Mouse (Mus musculus) CH12.LX (cell line): ENCODE measurements around the gene Htr1a. TPM values are rescaled to one million over a fixed set of nuclear protein-coding genes. Genes with fewer than 3 reads are reported as not detected.

Experiments
- DNase-seq: peaks from one replicate; pipeline ENCODE4 v3.0.0-alpha.2; 2013; ENCODE audit errors: extremely low read depth
- H3K27ac ChIP-seq: 2 replicates; pipeline ENCODE4 v1.5.1; 2012; ENCODE audit warnings: low read depth, mild to moderate bottlenecking, control low read depth, moderate library complexity; ENCODE audit not compliant: insufficient read depth
- H3K27me3 ChIP-seq: replicated peaks from 2 replicates; pipeline ENCODE3; 2012; ENCODE audit warnings: inconsistent platforms
- H3K36me3 ChIP-seq, 2 experiments: replicated peaks in 1 of 2; 2 replicates each; pipeline versions ENCODE3 to v1.6.1; 2012; ENCODE audit warnings: inconsistent platforms in 1 of 2, low read length in 1 of 2, mild to moderate bottlenecking in 1 of 2, mixed read lengths in 1 of 2, moderate library complexity in 1 of 2; ENCODE audit not compliant: control insufficient read depth in 1 of 2, insufficient read depth in 1 of 2
- H3K4me1 ChIP-seq, 2 experiments: 2 replicates each; pipeline ENCODE4 v1.6.1; 2012; ENCODE audit warnings: inconsistent platforms in 1 of 2, moderate library complexity in 1 of 2; ENCODE audit not compliant: insufficient read depth in 2 of 2, control insufficient read depth in 1 of 2
- H3K4me2 ChIP-seq: 2 replicates; pipeline ENCODE4 v1.6.1; 2012; ENCODE audit warnings: low read depth, mild to moderate bottlenecking, control low read depth; ENCODE audit not compliant: poor library complexity, insufficient read depth, severe bottlenecking
- H3K4me3 ChIP-seq, 3 experiments: fragments of 150-350 bp in 1 of 3; sonication (generic) in 1 of 3; replicated peaks in 1 of 3; 2 replicates each; pipeline versions ENCODE3 to v1.5.1; 2011 to 2012; ENCODE audit warnings: low read depth in 2 of 3, low read length in 2 of 3, mild to moderate bottlenecking in 2 of 3, moderate library complexity in 2 of 3, control low read depth in 1 of 3, improper control_type of control experiment in 1 of 3, inconsistent platforms in 1 of 3, mixed read lengths in 1 of 3; ENCODE audit not compliant: poor library complexity in 1 of 3
- H3K79me2 ChIP-seq: replicated peaks from 2 replicates; pipeline ENCODE4 v1.6.1; 2012; ENCODE audit warnings: mild to moderate bottlenecking, moderate library complexity; ENCODE audit not compliant: control insufficient read depth, poor library complexity, insufficient read depth, severe bottlenecking; ENCODE audit errors: extremely low read depth
- H3K9ac ChIP-seq: 2 replicates; pipeline ENCODE4 v1.6.1; 2012; ENCODE audit warnings: low read depth, mild to moderate bottlenecking, control low read depth, moderate library complexity; ENCODE audit not compliant: insufficient read depth
- H3K9me3 ChIP-seq: replicated peaks from 2 replicates; pipeline ENCODE3; 2012; ENCODE audit warnings: low read length, inconsistent platforms, mixed read lengths
- CHD1 ChIP-seq: IDR thresholded peaks from 2 replicates; pipeline ENCODE4 v1.6.1; 2012; ENCODE audit warnings: low read depth, low read length, improper control_type of control experiment, inconsistent platforms
- CHD2 ChIP-seq: IDR thresholded peaks from 2 replicates; pipeline ENCODE4 v1.6.1; 2011; ENCODE audit warnings: low read length, improper control_type of control experiment
- CTCF ChIP-seq, 2 experiments: IDR thresholded peaks in 1 of 2; conservative IDR thresholded peaks in 1 of 2; 2 replicates each; pipeline ENCODE4 v1.5.1; 2011 to 2012; ENCODE audit warnings: low read depth in 2 of 2, low read length in 2 of 2, improper control_type of control experiment in 1 of 2, inconsistent platforms in 1 of 2, mild to moderate bottlenecking in 1 of 2, moderate library complexity in 1 of 2
- E2F4 ChIP-seq: IDR thresholded peaks from 2 replicates; pipeline ENCODE4 v1.6.1; 2011; ENCODE audit warnings: low read depth, low read length, improper control_type of control experiment; ENCODE audit not compliant: insufficient replicate concordance
- GABPA ChIP-seq: IDR thresholded peaks from 2 replicates; pipeline ENCODE4 v1.6.1; 2012; ENCODE audit warnings: low read depth, low read length, improper control_type of control experiment, inconsistent platforms; ENCODE audit not compliant: insufficient replicate concordance
- HCFC1 ChIP-seq: IDR thresholded peaks from 2 replicates; pipeline ENCODE4 v1.6.1; 2012; ENCODE audit warnings: low read depth, mild to moderate bottlenecking, inconsistent platforms, low read length, improper control_type of control experiment
- IRF4 ChIP-seq: IDR thresholded peaks from 2 replicates; pipeline ENCODE4 v1.6.1; 2014; ENCODE audit warnings: low read depth, mild to moderate bottlenecking, inconsistent platforms, low read length, improper control_type of control experiment
- JUN ChIP-seq: IDR thresholded peaks from 2 replicates; pipeline ENCODE4 v1.6.1; 2011; ENCODE audit warnings: low read depth, mild to moderate bottlenecking, low read length, improper control_type of control experiment, moderate library complexity; ENCODE audit not compliant: insufficient read depth
- MAFK ChIP-seq: IDR thresholded peaks from 2 replicates; pipeline ENCODE4 v1.6.1; 2011; ENCODE audit warnings: low read length, improper control_type of control experiment; ENCODE audit not compliant: insufficient replicate concordance
- MAX ChIP-seq: IDR thresholded peaks from 2 replicates; pipeline ENCODE4 v1.6.1; 2011; ENCODE audit warnings: low read length, improper control_type of control experiment
- MAZ ChIP-seq: IDR thresholded peaks from 2 replicates; pipeline ENCODE4 v1.6.1; 2012; ENCODE audit warnings: low read depth, mild to moderate bottlenecking, inconsistent platforms, low read length, improper control_type of control experiment, moderate library complexity
- MYC ChIP-seq: IDR thresholded peaks from 2 replicates; pipeline ENCODE4 v1.6.1; 2011; ENCODE audit warnings: low read depth, mild to moderate bottlenecking, improper control_type of control experiment, low read length
- NELFE ChIP-seq: IDR thresholded peaks from 2 replicates; pipeline ENCODE4 v1.6.1; 2011; ENCODE audit warnings: low read depth, low read length, improper control_type of control experiment
- POLR2A ChIP-seq: IDR thresholded peaks from 2 replicates; pipeline ENCODE4 v1.6.1; 2011; ENCODE audit warnings: low read depth, mild to moderate bottlenecking, improper control_type of control experiment, low read length
- RCOR1 ChIP-seq: conservative IDR thresholded peaks from 2 replicates; pipeline ENCODE4 v1.6.1; 2012; ENCODE audit warnings: low read depth, mild to moderate bottlenecking, inconsistent platforms, low read length, improper control_type of control experiment
- SIN3A ChIP-seq: IDR thresholded peaks from 2 replicates; pipeline ENCODE4 v1.6.1; 2012; ENCODE audit warnings: low read length, improper control_type of control experiment, inconsistent platforms
- UBTF ChIP-seq: IDR thresholded peaks from 2 replicates; pipeline ENCODE4 v1.6.1; 2012; ENCODE audit warnings: low read depth, mild to moderate bottlenecking, inconsistent platforms, low read length, improper control_type of control experiment, moderate library complexity
- USF1 ChIP-seq: IDR thresholded peaks from 2 replicates; pipeline ENCODE4 v1.6.1; 2014; ENCODE audit warnings: low read depth, mild to moderate bottlenecking, inconsistent platforms, low read length, improper control_type of control experiment
- USF2 ChIP-seq: conservative IDR thresholded peaks from 2 replicates; pipeline ENCODE4 v1.6.1; 2011; ENCODE audit warnings: low read depth, low read length, improper control_type of control experiment
- ZC3H11A ChIP-seq: IDR thresholded peaks from 2 replicates; pipeline ENCODE4 v1.6.1; 2012; ENCODE audit warnings: low read depth, mild to moderate bottlenecking, inconsistent platforms, low read length, improper control_type of control experiment
- dilution Hi-C: fragments of 300-500 bp; cut with MboI; formaldehyde crosslinking; loops from 2 replicates; pipeline ENCODE4 v1.14.3; 2020; ENCODE audit warnings: low sequenced_read_pairs; ENCODE audit not compliant: extremely low pct_unique_long_range_greater_than_20kb, extremely low pct_ligation_motif_present
- in situ Hi-C: fragments of 300-500 bp; cut with MboI; formaldehyde crosslinking; loops from 3 replicates; pipeline ENCODE4 v1.14.3; 2019; ENCODE audit warnings: low sequenced_read_pairs, low pct_ligation_motif_present, low pct_unique_long_range_greater_than_20kb, mixed read lengths
- polyA plus RNA-seq: library from polyadenylated mRNA; unstranded; fragments of >175 nt; gene quantifications from 2 replicates; pipeline ENCODE4 v1.2.1, GENCODE M21; 2012; ENCODE audit warnings: low read depth; ENCODE audit not compliant: insufficient read length
- total RNA-seq, 2 experiments: library from RNA; depleted of rRNA; stranded (reverse); fragments of 300-350 nt in 1 of 2; fragments of >200 nt in 1 of 2; gene quantifications; 2 replicates each; pipeline ENCODE4 v1.2.3; 2012 to 2014

The Htr1a gene
- total RNA-seq (2012; rRNA removed) (not detected in 2 replicates), total RNA-seq (2014; rRNA removed) (not detected in 2 replicates), polyA plus RNA-seq (not detected in 2 replicates)

DNA sequence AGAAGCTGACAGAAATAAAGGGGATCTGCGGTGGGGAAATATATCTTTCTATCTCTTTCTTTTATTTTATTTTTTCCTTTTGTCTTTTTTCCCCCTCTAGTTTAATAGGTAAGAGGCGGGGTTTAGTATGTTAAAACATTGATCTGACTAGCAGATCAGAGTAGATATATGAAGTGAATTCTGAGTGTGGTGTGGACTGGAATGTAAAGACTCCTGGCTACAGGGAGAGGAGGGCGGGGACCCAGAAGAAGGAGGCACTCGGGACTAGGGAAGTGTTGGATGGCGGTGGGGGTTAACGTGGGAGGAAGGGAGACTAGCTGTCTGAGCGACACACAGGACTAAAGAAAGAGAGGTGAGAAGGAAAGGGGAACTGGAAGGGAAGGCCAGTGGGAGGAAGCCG, at the start of gene Htr1a:
Gene Htr1a (plus strand): TSS at position 301 of the 400 bp plus-strand sequence.
- H3K79me2 ChIP-seq: no peaks in the 10 kb centered on the region
- no peak within 1 kb of the TSS for H3K9ac ChIP-seq
- in situ Hi-C loops (no loop called here), dilution Hi-C loops (no loop called here)
- no peak for DNase-seq
- no peak within 1 kb of the TSS for H3K27ac ChIP-seq
- no peak within 1 kb of the TSS for H3K4me2 ChIP-seq
- no peaks in the 10 kb centered on the region for H3K27me3 ChIP-seq
- TF ChIP-seq NELFE: no peak
- TF ChIP-seq CTCF (conservative IDR thresholded peaks at IDR 0.05 in 1 of 2, IDR thresholded peaks at IDR 0.05 in 1 of 2; ENCODE audit: low read depth in 2 of 2, low read length in 2 of 2): no peak
- no peak for TF ChIP-seq MAFK
- TF ChIP-seq, all 38 proteins: peak for 0
- Histone ChIP-seq H3K36me3 (no peaks in the 10 kb centered on the region), H3K4me3 (no peak within 1 kb of the TSS), H3K4me1 (no peaks in the 10 kb centered on the region), H3K9me3 (peaks cover 11% of the 10 kb centered on the region)

DNA sequence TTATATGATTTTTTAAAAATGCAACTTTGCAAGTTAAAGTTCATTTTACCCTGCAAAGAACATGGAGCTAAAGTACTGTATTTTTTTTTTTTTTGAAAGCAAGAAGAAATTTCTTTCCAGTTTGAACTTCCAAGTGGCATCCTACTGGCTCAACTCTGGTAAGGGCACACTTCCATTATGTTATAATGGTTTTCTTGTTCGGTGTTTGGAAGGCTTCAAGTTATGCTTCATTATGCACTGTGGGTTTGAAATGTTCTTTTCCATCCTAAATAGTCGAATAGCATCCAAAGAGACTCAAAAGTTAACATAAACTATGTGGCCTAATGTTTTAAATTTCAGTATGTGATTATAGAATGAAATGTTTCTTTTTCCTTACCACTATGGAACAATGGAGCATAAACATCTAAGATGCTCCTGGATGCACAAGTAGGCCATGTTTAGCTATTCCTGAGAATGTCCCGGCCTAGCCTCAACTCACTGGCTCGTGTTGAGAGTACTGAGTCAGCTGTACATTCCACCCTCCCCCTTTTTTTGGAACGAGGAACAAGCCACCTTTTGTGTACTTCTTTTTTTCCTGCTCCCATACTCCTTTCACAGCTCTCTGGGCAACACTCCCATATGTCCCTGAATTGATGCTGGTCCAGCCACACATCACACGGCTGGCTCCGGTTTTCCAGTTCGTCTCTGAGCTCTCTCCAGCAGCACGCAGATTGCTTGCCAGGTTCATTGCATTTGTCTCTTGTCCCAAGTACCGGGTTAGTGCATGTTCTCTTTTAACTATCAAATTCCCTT, 31.7 kb upstream of the Htr1a start:
- no peaks in the 10 kb centered on the region for H3K27me3 ChIP-seq
- dilution Hi-C loops: no loop called here
- H3K36me3 ChIP-seq: no peaks in the 10 kb centered on the region
- H3K4me2 ChIP-seq: no peak overlapping the region
- H3K4me3 ChIP-seq: no peak overlapping the region
- TF ChIP-seq MAX (no peak), HCFC1 (no peak), SIN3A (no peak), UBTF (no peak), USF2 (no peak), USF1 (no peak), RCOR1 (no peak), IRF4 (no peak), E2F4 (no peak), MAZ (no peak), CHD1 (no peak), MYC (no peak), ZC3H11A (no peak), GABPA (no peak), POLR2A (no peak), CTCF (conservative IDR thresholded peaks at IDR 0.05 in 1 of 2, IDR thresholded peaks at IDR 0.05 in 1 of 2; ENCODE audit: low read depth in 2 of 2, low read length in 2 of 2) (no peak), JUN (no peak), CHD2 (no peak)
- TF ChIP-seq, all 38 proteins: peak for 0
- H3K27ac ChIP-seq: no peak overlapping the region
- in situ Hi-C loops: no loop called here
- H3K79me2 ChIP-seq: no peaks in the 10 kb centered on the region
- DNase-seq: no peak
- H3K4me1 ChIP-seq: no peaks in the 10 kb centered on the region
- H3K9me3 ChIP-seq: no peaks in the 10 kb centered on the region
- no peak overlapping the region for H3K9ac ChIP-seq
